Mouse (Mus musculus): ENCODE measurements around the gene Slc41a2. TPM values are rescaled to one million over a fixed set of nuclear protein-coding genes. Genes with fewer than 3 reads are reported as not detected.
"Not testable (repeated sequence)": the region's sequence is repeated elsewhere in the genome, so short reads cannot be mapped to it uniquely, and the experiment has no call there.

Gene Slc41a2
- total RNA-seq, 2 experiments from 2014 or later: 0.92 to 1.1 TPM

DNA sequence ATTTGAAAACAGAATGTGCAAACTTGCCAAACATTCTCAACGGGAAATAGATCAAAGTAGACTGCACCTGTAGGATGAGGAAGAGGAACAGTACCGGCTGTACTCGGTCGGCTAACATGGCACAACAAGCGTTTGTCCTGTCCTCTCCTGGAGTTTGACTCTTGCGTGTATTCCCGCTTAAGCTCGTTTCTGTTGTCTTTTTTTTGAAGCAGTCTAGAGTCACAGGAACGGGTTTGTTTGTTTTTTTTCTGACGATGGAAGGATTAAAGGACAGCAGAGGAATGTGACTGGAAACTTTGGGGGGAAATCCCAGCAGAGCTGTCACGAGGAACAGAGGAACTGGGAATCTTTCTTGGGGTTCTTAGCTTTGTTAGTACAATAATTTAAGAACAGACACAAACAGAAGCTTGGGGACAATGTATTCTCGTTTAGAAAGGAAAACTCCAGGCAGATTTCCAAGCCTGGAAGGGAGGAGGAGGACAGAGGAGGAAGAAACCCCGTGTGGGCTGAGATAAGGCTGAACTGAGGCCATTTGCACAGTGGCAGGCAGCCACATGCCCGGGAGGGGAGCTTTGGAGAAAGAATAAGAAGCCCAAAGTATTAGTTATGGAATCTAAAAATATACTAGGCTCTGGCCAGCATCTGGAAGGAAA is 16.1 kb upstream of the Slc41a2 start:
- peak; percentile 41 for DNase-seq

DNA sequence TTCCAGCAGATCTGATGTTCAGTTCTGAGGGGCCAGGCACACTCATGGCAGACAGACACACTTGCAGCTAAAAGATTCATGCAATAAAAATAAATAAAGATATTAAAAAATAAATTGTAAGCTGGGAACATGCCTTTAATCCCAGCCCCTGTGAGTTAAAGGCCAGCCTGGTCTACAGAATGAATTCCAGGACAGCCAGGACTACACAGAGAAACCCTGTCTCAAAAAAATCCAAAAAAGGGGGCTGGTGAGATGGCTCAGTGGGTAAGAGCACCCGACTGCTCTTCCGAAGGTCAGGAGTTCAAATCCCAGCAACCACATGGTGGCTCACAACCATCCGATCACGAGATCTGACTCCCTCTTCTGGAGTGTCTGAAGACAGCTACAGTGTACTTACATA is 14.1 kb upstream of the Slc41a2 start:
- DNase-seq: not testable (repeated sequence)

GRCm38 (mm10) chr10:83350689-83351088 is 13.0 kb upstream of the Slc41a2 start:
- DNase-seq: no peak

GRCm38 (mm10) chr10:83347494-83347893 is 9.8 kb upstream of the Slc41a2 start:
- no peak for DNase-seq

DNA sequence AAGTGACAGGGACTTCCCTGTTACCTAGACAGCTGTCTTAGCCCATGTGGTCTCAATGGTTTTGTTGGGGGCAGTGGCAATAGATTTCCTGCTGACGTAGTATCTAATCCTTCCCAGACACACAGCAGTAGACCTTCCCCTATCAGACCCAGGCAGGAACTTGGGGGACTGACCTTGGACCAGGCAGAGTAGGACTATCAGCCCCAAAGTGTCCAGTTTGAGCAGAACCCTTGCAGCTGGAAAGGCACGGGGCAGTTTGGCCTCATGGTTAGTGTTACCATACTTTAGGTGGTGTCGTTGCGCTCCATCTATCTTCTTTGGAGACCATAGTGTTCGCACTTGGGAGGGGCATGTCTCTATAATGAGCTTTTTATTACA is 8.7 kb upstream of the Slc41a2 start:
- DNase-seq: no peak

GRCm38 (mm10) chr10:83345693-83346358 is 8.1 kb upstream of the Slc41a2 start:
- no peak for DNase-seq

DNA sequence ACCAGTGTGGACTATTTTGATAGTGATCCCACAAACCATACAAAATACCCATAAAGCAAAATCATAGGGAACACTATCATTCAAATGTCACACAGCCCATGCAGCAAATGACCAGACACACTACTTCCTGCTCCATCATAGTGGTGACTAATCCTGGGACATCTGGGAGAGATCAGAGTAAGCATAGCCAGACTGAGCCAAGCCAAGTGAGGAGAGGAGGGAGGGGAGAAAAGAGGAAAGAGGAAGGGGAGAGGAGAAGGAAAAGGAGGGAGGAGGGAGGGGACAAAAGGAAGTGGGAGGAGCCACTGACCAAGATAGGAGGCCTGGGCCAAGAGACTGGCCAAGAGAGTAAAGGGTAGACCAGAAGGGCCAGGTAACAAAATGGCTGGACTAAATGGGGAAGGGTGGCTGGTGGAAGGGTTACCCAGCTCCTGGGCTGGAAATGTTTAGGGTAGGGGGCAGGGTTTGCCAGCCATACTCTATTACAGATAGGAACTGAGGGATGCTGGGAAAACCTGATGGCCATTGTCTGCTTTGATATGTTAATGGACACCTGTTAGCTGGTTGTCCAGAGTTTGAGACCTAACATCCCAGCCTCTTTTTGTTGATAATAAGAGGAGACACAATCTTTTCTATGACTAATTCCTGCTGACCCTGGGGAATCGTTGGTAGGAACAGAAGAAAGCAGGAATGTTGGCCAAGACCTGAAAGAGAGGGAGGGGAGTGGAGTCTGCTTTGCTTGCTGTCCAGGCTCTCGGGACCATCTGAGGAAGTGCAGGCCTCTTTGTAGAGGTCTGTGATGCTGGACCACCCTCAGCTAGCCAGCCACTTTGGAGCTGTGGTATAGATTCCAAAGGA is 6.4 kb upstream of the Slc41a2 start:
- DNase-seq: no peak

DNA sequence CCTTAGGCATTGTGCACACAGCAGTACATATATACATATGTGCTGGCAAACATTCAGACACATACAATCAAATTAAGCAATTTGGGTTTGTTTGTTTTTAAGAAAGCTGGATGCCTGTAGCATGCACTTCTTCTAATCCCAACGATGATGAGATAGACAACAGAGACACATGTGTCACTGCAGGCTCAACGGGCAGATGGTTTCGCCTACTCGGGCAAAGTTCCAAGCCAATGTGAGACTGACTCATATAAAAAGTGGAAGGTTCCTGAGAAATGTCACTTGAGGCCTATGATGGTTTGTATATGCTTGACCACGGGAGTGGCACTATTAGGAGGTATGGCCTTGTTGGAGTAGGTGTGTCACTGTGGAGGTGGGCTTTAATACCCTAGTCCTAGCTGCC is 5.5 kb upstream of the Slc41a2 start:
- DNase-seq: no peak

GRCm38 (mm10) chr10:83341226-83341625 is 3.5 kb upstream of the Slc41a2 start:
- no peak for DNase-seq

- DNase-seq: no peak
These were observed 403 bp upstream of the Slc41a2 start for GRCm38 (mm10) chr10:83337971-83338598.

GRCm38 (mm10) chr10:83336336-83336735 is 1.3 kb downstream of the Slc41a2 start:
- DNase-seq: no peak

DNA sequence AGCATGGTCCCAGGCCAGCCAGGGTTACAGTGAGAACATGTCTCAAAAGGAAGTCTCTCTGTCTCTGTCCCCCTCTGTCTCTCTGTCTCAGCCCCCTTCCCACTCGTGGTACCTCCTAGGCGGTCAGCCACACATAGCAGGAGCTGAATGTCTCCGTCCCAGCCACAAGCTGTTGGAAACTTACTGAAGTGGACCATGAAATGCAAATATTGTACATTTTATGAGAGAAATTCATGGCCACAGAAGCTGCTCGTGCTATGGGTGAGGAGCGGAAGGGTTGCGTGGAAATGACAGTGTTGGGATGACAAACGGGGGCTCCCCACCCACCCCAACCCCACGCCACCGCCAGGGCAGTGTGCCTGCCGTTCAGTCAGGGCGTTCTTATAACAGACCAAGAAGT is 5.1 kb downstream of the Slc41a2 start:
- DNase-seq: no peak

- no peak for DNase-seq
These were observed 5.9 kb downstream of the Slc41a2 start for GRCm38 (mm10) chr10:83331811-83332210.

- DNase-seq: no peak
These were observed 7.3 kb downstream of the Slc41a2 start for GRCm38 (mm10) chr10:83330336-83330735.

- no peak for DNase-seq
These were observed 8.9 kb downstream of the Slc41a2 start for GRCm38 (mm10) chr10:83328791-83329190.

GRCm38 (mm10) chr10:83326648-83327285 is 10.9 kb downstream of the Slc41a2 start:
- DNase-seq: no peak

GRCm38 (mm10) chr10:83325903-83326302 is 11.8 kb downstream of the Slc41a2 start:
- no peak for DNase-seq

DNA sequence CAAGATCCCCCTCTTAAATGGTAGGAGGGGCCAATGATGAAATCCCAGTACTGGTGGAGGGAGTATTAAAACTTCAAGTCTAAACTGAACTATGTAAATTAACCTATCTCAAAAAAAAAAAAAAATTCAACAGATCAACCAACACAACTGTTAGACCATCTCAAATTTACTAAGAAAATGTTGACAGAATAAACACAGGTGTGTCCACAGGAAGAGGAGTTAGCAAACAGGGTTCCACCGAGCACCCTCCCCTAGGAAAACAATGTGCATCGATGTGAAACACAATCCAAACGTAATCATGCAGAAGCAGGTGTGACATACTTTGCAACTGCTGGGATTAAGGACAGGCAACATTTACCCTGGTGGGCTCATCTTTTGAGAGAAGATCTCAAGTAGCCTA is 12.8 kb downstream of the Slc41a2 start:
- DNase-seq: no peak

- no peak for DNase-seq
These were observed 15.1 kb downstream of the Slc41a2 start for GRCm38 (mm10) chr10:83322551-83323100.

GRCm38 (mm10) chr10:83321528-83321927 is 16.2 kb downstream of the Slc41a2 start:
- DNase-seq: no peak

- no peak for DNase-seq
These were observed 16.8 kb downstream of the Slc41a2 start for GRCm38 (mm10) chr10:83320870-83321269.

DNA sequence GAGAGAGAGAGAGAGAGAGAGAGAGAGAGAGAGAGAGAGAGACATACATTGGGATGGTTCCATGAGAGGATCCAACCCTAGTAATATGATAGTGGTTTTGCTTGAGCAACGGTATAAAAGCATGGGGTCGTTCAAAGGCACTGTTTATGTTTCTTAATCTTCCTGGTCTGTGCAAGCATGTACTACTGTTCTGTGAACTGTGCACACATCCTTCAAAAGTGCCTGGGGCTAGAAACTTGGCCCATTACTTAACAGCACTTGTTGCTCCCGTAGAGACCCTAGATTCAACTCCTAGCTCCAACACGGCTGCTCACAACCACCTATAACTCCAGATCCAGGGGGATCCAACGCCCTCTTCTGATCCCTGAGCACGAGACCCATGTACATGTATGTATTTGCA is 17.3 kb downstream of the Slc41a2 start:
- no peak for DNase-seq
